Mouse (Mus musculus) megakaryocyte, embryonic 14.5 days (primary cell): ENCODE results near the gene Ociad2.

Source experiments
- FLI1 ChIP-seq: IDR thresholded peaks from 2 replicates; pipeline ENCODE4 v1.6.1; 2012; ENCODE audit warnings: low read length, inconsistent platforms, mixed read lengths
- GATA1 ChIP-seq: IDR thresholded peaks from 3 replicates; pipeline ENCODE4 v1.6.1; 2012; ENCODE audit warnings: mixed read lengths, low read length, inconsistent platforms, borderline replicate concordance

GRCm38 (mm10) chr5:73306486-73306885, 34.3 kb downstream of the Ociad2 start:
- TF ChIP-seq FLI1 (no peak), GATA1 (no peak)
